Mouse (Mus musculus): ENCODE data around the gene Trp53bp2.

GRCm38 (mm10) chr1:182506229-182506986, 97.4 kb downstream of the Trp53bp2 start:
- TF ChIP-seq CTCF (IDR thresholded peaks at IDR 0.05; ENCODE audit: borderline replicate concordance, control insufficient read depth, extremely low read depth, insufficient read depth, low read length, poor library complexity) (no peak), POLR2A (IDR thresholded peaks at IDR 0.05; ENCODE audit: control insufficient read depth, extremely low read depth, insufficient read depth, low read length, poor library complexity) (no peak)

Measured in thymus, adult 2 months (tissue).